In the genomic region with DNA sequence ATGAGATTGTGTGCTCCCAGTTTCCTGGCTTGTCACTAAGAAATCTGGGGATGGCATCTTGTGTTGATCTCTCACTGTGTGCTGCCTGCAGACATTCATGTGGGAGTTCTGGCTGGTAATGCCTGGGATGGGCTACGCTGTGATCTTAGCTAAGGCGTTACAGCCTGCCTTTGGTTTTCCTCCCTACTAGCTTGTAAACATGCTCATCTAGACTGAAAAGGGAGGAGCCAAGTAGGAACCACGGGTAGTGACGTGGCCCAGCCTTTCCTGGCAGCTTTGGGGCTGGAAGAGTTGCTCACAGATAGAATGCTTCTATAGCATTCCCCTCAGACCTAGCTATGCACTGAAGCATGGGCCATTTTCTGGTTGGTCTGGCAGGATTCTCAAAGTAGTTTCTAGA, we compare ENCODE assay signal across 15 mouse cellular contexts. TPM values are rescaled to one million over a fixed set of nuclear protein-coding genes. Genes with fewer than 3 reads are reported as not detected.
DNase-seq lines count a peak whose midpoint lies in the region; ATAC-seq and TF ChIP-seq lines count a peak whose summit lies in the region.
"Had no signal": no experiment of that assay in that cellular context is flagged by ENCODE, and none has a peak within 500 bp of the region (broad histone marks: within the 10 kb centered on the region; RNA-seq: fewer than 3 reads in every experiment).

No protein-coding gene starts in this region.

- H3K9ac ChIP-seq in hindbrain, embryonic 13.5 days, result peak overlapping the region; percentile 88; the same call in 1 of the 2 replicates
- H3K9ac ChIP-seq in hindbrain, postnatal 0 days (replicated peaks; ENCODE audit: low read length), result no peak overlapping the region
- H3K9ac ChIP-seq in liver, embryonic 15.5 days, result no peak overlapping the region
- no peak overlapping the region for H3K9ac ChIP-seq in liver, embryonic 11.5 days (ENCODE audit: low read depth, low read length)
- H3K9ac ChIP-seq: limb, embryonic 15.5 days had no signal

- no peaks in the 10 kb centered on the region for H3K27me3 ChIP-seq in hindbrain, embryonic 13.5 days
- H3K27me3 ChIP-seq in hindbrain, postnatal 0 days (ENCODE audit: insufficient read depth, low read length), result no peaks in the 10 kb centered on the region
- H3K27me3 ChIP-seq in liver, embryonic 15.5 days, result no peaks in the 10 kb centered on the region
- H3K27me3 ChIP-seq in liver, embryonic 11.5 days (replicated peaks; ENCODE audit: control insufficient read depth, insufficient read depth, low read length), result no peaks in the 10 kb centered on the region
- H3K27me3 ChIP-seq: limb, embryonic 15.5 days; Patski had no signal

- no peak overlapping the region for H3K4me3 ChIP-seq in hindbrain, embryonic 13.5 days
- H3K4me3 ChIP-seq in hindbrain, postnatal 0 days (ENCODE audit: low read length), result no peak overlapping the region
- H3K4me3 ChIP-seq in liver, embryonic 15.5 days (replicated peaks), result no peak overlapping the region
- no peak overlapping the region for H3K4me3 ChIP-seq in liver, embryonic 11.5 days (ENCODE audit: low read depth, low read length)

- H3K4me2 ChIP-seq in hindbrain, embryonic 13.5 days, result no peak overlapping the region
- H3K4me2 ChIP-seq in hindbrain, postnatal 0 days (ENCODE audit: low read depth, low read length), result no peak overlapping the region
- no peak overlapping the region for H3K4me2 ChIP-seq in liver, embryonic 15.5 days
- no peak overlapping the region for H3K4me2 ChIP-seq in liver, embryonic 11.5 days
- H3K4me2 ChIP-seq: limb, embryonic 15.5 days had no signal

- DNase-seq in hindbrain, postnatal 0 days (ENCODE audit: low spot score), result no peak
- DNase-seq in liver, embryonic 11.5 days (ENCODE audit: low spot score), result no peak
- DNase-seq in ZHBTc4 (ENCODE audit: low read depth, low spot score), result peak; percentile 39
- DNase-seq in urinary bladder, postnatal 25 days (ENCODE audit: low spot score), result no peak
- DNase-seq: adrenal gland, adult 8-10 months; kidney, adult 11 months had no signal

- H3K4me1 ChIP-seq in hindbrain, embryonic 13.5 days (replicated peaks), result peaks cover 40% of the 10 kb centered on the region
- peaks cover 14% of the 10 kb centered on the region for H3K4me1 ChIP-seq in hindbrain, postnatal 0 days (ENCODE audit: insufficient read depth, low read length)
- peaks cover 31% of the 10 kb centered on the region for H3K4me1 ChIP-seq in liver, embryonic 15.5 days (replicated peaks)
- H3K4me1 ChIP-seq in liver, embryonic 11.5 days (replicated peaks; ENCODE audit: control insufficient read depth, insufficient read depth, low read length), result peaks cover 3% of the 10 kb centered on the region

- no peak for ATAC-seq in hindbrain, embryonic 13.5 days (ENCODE audit: low FRiP score)
- ATAC-seq in hindbrain, postnatal 0 days, result no peak
- no peak for ATAC-seq in liver, embryonic 15.5 days (ENCODE audit: insufficient read depth)
- ATAC-seq in liver, embryonic 11.5 days (replicated peaks; ENCODE audit: low FRiP score), result no peak
- ATAC-seq in erythroblast, adult 5-6 weeks (replicated peaks; ENCODE audit: low FRiP score, poor library complexity, severe bottlenecking), result peak; percentile 52
- no peak for ATAC-seq in megakaryocyte-erythroid progenitor cell, adult 5-6 weeks (replicated peaks; ENCODE audit: low FRiP score, low TSS enrichment, poor library complexity, severe bottlenecking)
- ATAC-seq: Patski had no signal

- 82% methylated on average over 4 of the region's 4 CpGs for WGBS in hindbrain, embryonic 13.5 days
- 67% methylated on average over 4 of the region's 4 CpGs for WGBS in hindbrain, postnatal 0 days
- WGBS in liver, embryonic 15.5 days (ENCODE audit: insufficient replicate concordance), result 55% methylated on average over 4 of the region's 4 CpGs
- 67% methylated on average over 4 of the region's 4 CpGs for WGBS in liver, embryonic 11.5 days

- TF ChIP-seq CTCF in hindbrain, postnatal 0 days (IDR thresholded peaks at IDR 0.05; ENCODE audit: low read depth), result no peak

- H3K27ac ChIP-seq in hindbrain, embryonic 13.5 days, result no peak overlapping the region
- no peak overlapping the region for H3K27ac ChIP-seq in hindbrain, postnatal 0 days
- 0 out of 2 replicates have a peak overlapping the region, but pooled peaks have one; percentile 24 for H3K27ac ChIP-seq in liver, embryonic 15.5 days (replicated peaks)
- H3K27ac ChIP-seq in liver, embryonic 11.5 days (ENCODE audit: low read depth, low read length), result no peak overlapping the region
- H3K27ac ChIP-seq: limb, embryonic 15.5 days had no signal

- H3K9me3 ChIP-seq in hindbrain, embryonic 13.5 days, result no peaks in the 10 kb centered on the region
- no peaks in the 10 kb centered on the region for H3K9me3 ChIP-seq in hindbrain, postnatal 0 days (ENCODE audit: low read length)
- no peaks in the 10 kb centered on the region for H3K9me3 ChIP-seq in liver, embryonic 15.5 days (replicated peaks)
- no peaks in the 10 kb centered on the region for H3K9me3 ChIP-seq in liver, embryonic 11.5 days (ENCODE audit: control insufficient read depth, low read length)
- H3K9me3 ChIP-seq: limb, embryonic 15.5 days had no signal

- H3K36me3 ChIP-seq in hindbrain, embryonic 13.5 days, result peaks cover 29% of the 10 kb centered on the region
- peaks cover 12% of the 10 kb centered on the region; the same call in 1 of the 2 replicates for H3K36me3 ChIP-seq in hindbrain, postnatal 0 days (ENCODE audit: insufficient read depth, low read length)
- peaks cover 15% of the 10 kb centered on the region for H3K36me3 ChIP-seq in liver, embryonic 15.5 days (replicated peaks)
- H3K36me3 ChIP-seq in liver, embryonic 11.5 days (ENCODE audit: control insufficient read depth, insufficient read depth, low read length), result peaks cover 7% of the 10 kb centered on the region

RNA-seq across cellular contexts. Expression of gene Mcoln1, which starts 2.0 kb away (rescaled TPM):
- polyA plus RNA-seq in hindbrain, embryonic 13.5 days (2015; fragmentation: Nextera tagmentation; extraction: Ambion mirVana), result 90.1 and 92.0 TPM in 2 replicates
- 113 and 140 TPM in 2 replicates for total RNA-seq in hindbrain, postnatal 0 days (2014; rRNA removed)
- polyA plus RNA-seq in hindbrain, postnatal 0 days (2015; fragmentation: Nextera tagmentation; extraction: Ambion mirVana), result 92.4 and 96.8 TPM in 2 replicates
- polyA plus RNA-seq in liver, embryonic 15.5 days (2015; fragmentation: Nextera tagmentation; extraction: Ambion mirVana), result 21.4 and 25.0 TPM in 2 replicates
- polyA plus RNA-seq in liver, embryonic 11.5 days (2014; fragmentation: Nextera tagmentation; extraction: Ambion mirVana), result 36.2 and 39.8 TPM in 2 replicates
- 20.2 and 33.6 TPM in 2 replicates for total RNA-seq in erythroblast, adult 5-6 weeks (2015; ENCODE audit: low replicate concordance)
- 32.5 and 75.4 TPM in 2 replicates for total RNA-seq in erythroblast, adult 5-6 weeks (2017; ENCODE audit: low replicate concordance)
- 47.2 and 49.7 TPM in 2 replicates for total RNA-seq in megakaryocyte-erythroid progenitor cell, adult 5-6 weeks (2014; fragmentation: Nextera tagmentation)
- 21.0 and 23.1 TPM in 2 replicates for total RNA-seq in megakaryocyte-erythroid progenitor cell, adult 5-6 weeks (2017)

RNA-seq across cellular contexts. Expression of gene Zfp358, which starts 9.3 kb away (rescaled TPM):
- 77.4 and 79.9 TPM in 2 replicates for polyA plus RNA-seq in hindbrain, embryonic 13.5 days (2015; fragmentation: Nextera tagmentation; extraction: Ambion mirVana)
- 98.3 and 109 TPM in 2 replicates for total RNA-seq in hindbrain, postnatal 0 days (2014; rRNA removed)
- polyA plus RNA-seq in hindbrain, postnatal 0 days (2015; fragmentation: Nextera tagmentation; extraction: Ambion mirVana), result 46.0 and 49.6 TPM in 2 replicates
- 4.8 and 5.8 TPM in 2 replicates for polyA plus RNA-seq in liver, embryonic 15.5 days (2015; fragmentation: Nextera tagmentation; extraction: Ambion mirVana)
- polyA plus RNA-seq in liver, embryonic 11.5 days (2014; fragmentation: Nextera tagmentation; extraction: Ambion mirVana), result 8.7 and 8.9 TPM in 2 replicates
- total RNA-seq in erythroblast, adult 5-6 weeks (2015; ENCODE audit: low replicate concordance), result 2.1 and 3.8 TPM in 2 replicates
- 0.17 and 1.1 TPM in 2 replicates for total RNA-seq in erythroblast, adult 5-6 weeks (2017; ENCODE audit: low replicate concordance)
- total RNA-seq in megakaryocyte-erythroid progenitor cell, adult 5-6 weeks (2014; fragmentation: Nextera tagmentation), result 8.8 and 9.3 TPM in 2 replicates
- 2.7 and 5.9 TPM in 2 replicates for total RNA-seq in megakaryocyte-erythroid progenitor cell, adult 5-6 weeks (2017)

RNA-seq across cellular contexts. Expression of gene Pnpla6, which starts 13.0 kb away (rescaled TPM):
- 34.8 and 37.3 TPM in 2 replicates for polyA plus RNA-seq in hindbrain, embryonic 13.5 days (2015; fragmentation: Nextera tagmentation; extraction: Ambion mirVana)
- 55.6 and 82.6 TPM in 2 replicates for total RNA-seq in hindbrain, postnatal 0 days (2014; rRNA removed)
- 35.3 and 38.4 TPM in 2 replicates for polyA plus RNA-seq in hindbrain, postnatal 0 days (2015; fragmentation: Nextera tagmentation; extraction: Ambion mirVana)
- polyA plus RNA-seq in liver, embryonic 15.5 days (2015; fragmentation: Nextera tagmentation; extraction: Ambion mirVana), result 9.2 and 11.9 TPM in 2 replicates
- polyA plus RNA-seq in liver, embryonic 11.5 days (2014; fragmentation: Nextera tagmentation; extraction: Ambion mirVana), result 17.8 and 22.9 TPM in 2 replicates
- 40.9 and 43.5 TPM in 2 replicates for total RNA-seq in erythroblast, adult 5-6 weeks (2015; ENCODE audit: low replicate concordance)
- total RNA-seq in erythroblast, adult 5-6 weeks (2017; ENCODE audit: low replicate concordance), result 61.4 and 77.4 TPM in 2 replicates
- 80.9 and 107 TPM in 2 replicates for total RNA-seq in megakaryocyte-erythroid progenitor cell, adult 5-6 weeks (2014; fragmentation: Nextera tagmentation)
- total RNA-seq in megakaryocyte-erythroid progenitor cell, adult 5-6 weeks (2017), result 28.9 and 35.4 TPM in 2 replicates

RNA-seq across cellular contexts. Expression of gene Tex45, which starts 31.6 kb away (rescaled TPM):
- 0.30 and 0.54 TPM in 2 replicates for polyA plus RNA-seq in hindbrain, embryonic 13.5 days (2015; fragmentation: Nextera tagmentation; extraction: Ambion mirVana)
- total RNA-seq in hindbrain, postnatal 0 days (2014; rRNA removed), result 0.26 TPM in 1 of 2 replicates, not detected in the other
- polyA plus RNA-seq in hindbrain, postnatal 0 days (2015; fragmentation: Nextera tagmentation; extraction: Ambion mirVana), result 0.57 and 0.73 TPM in 2 replicates
- polyA plus RNA-seq in liver, embryonic 15.5 days (2015; fragmentation: Nextera tagmentation; extraction: Ambion mirVana), result not detected in 2 replicates
- polyA plus RNA-seq in liver, embryonic 11.5 days (2014; fragmentation: Nextera tagmentation; extraction: Ambion mirVana), result not detected in 2 replicates
- total RNA-seq in erythroblast, adult 5-6 weeks (2015; ENCODE audit: low replicate concordance), result not detected in 2 replicates
- total RNA-seq in erythroblast, adult 5-6 weeks (2017; ENCODE audit: low replicate concordance), result not detected in 2 replicates
- not detected in 2 replicates for total RNA-seq in megakaryocyte-erythroid progenitor cell, adult 5-6 weeks (2014; fragmentation: Nextera tagmentation)
- total RNA-seq in megakaryocyte-erythroid progenitor cell, adult 5-6 weeks (2017), result not detected in 2 replicates
- total RNA-seq: common myeloid progenitor, adult 5-6 weeks had no signal
- polyA plus RNA-seq: heart, postnatal 0 days; large intestine, adult 2 months; limb, embryonic 15.5 days; Patski had no signal

RNA-seq across cellular contexts. Expression of gene Pex11g, which starts 34.7 kb away (rescaled TPM):
- 4.2 and 5.3 TPM in 2 replicates for polyA plus RNA-seq in hindbrain, embryonic 13.5 days (2015; fragmentation: Nextera tagmentation; extraction: Ambion mirVana)
- total RNA-seq in hindbrain, postnatal 0 days (2014; rRNA removed), result 1.5 and 4.9 TPM in 2 replicates
- polyA plus RNA-seq in hindbrain, postnatal 0 days (2015; fragmentation: Nextera tagmentation; extraction: Ambion mirVana), result 2.0 and 2.4 TPM in 2 replicates
- 6.7 and 8.0 TPM in 2 replicates for polyA plus RNA-seq in liver, embryonic 15.5 days (2015; fragmentation: Nextera tagmentation; extraction: Ambion mirVana)
- 3.4 and 4.3 TPM in 2 replicates for polyA plus RNA-seq in liver, embryonic 11.5 days (2014; fragmentation: Nextera tagmentation; extraction: Ambion mirVana)
- 9.2 TPM in 1 of 2 replicates, not detected in the other for total RNA-seq in erythroblast, adult 5-6 weeks (2015; ENCODE audit: low replicate concordance)
- 0.09 and 0.28 TPM in 2 replicates for total RNA-seq in erythroblast, adult 5-6 weeks (2017; ENCODE audit: low replicate concordance)
- 2.0 and 3.0 TPM in 2 replicates for total RNA-seq in megakaryocyte-erythroid progenitor cell, adult 5-6 weeks (2014; fragmentation: Nextera tagmentation)
- 1.3 and 6.2 TPM in 2 replicates for total RNA-seq in megakaryocyte-erythroid progenitor cell, adult 5-6 weeks (2017)
